Mouse (Mus musculus) embryo, embryonic 10 days (tissue): ENCODE measurements around the gene Plpp2.

Source experiments
- DNase-seq: peaks from one replicate; pipeline ENCODE4 v3.0.0-alpha.2; 2015; ENCODE audit warnings: low spot score

Gene Plpp2

DNA sequence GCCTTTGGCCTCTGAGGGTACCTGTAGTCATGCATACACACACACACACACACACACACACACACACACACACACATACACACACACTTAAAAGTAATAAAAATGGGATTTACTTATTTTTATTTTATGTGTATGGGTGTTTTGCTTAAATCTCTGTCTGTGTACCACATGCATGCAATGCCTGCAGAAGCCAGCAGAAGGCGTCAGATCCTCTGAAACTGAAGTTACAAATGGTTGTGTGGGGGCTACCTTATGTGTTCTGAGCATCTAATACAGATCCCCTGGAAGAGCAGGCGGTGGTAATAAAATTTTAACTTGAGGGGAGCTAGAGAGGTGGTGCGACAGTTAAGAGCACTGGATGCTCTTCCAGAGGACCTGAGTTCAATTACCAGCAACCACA, 5.5 kb downstream of the Plpp2 start:
- DNase-seq, result no peak

DNA sequence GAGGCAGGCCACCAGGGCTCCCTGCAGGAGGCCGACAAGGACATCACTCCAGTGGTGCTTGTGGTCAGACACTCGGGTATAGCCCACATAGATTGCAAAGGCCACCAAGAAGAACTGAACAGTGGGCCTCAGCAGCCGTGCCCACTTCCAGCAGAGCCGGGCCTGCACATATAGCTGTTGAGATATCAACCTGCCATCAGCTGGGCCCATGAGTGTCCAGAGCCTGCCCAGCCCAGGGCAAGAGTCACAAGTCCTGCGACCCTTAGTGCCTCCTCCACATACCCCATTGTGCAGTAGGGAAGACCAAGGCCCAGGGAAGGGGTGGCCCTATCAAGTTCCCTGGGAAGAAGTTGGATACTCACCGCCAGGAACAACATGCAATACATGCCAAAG, 6.1 kb downstream of the Plpp2 start:
- no peak for DNase-seq

- no peak for DNase-seq
Observed at GRCm38 (mm10) chr10:79526661-79527452, 6.7 kb downstream of the Plpp2 start.

GRCm38 (mm10) chr10:79525456-79526325, 7.9 kb downstream of the Plpp2 start:
- DNase-seq, result no peak

GRCm38 (mm10) chr10:79524433-79524832, 9.2 kb downstream of the Plpp2 start:
- DNase-seq, result no peak

GRCm38 (mm10) chr10:79506709-79507108, 26.9 kb downstream of the Plpp2 start:
- no peak for DNase-seq

- peak; percentile 53 for DNase-seq
Observed at GRCm38 (mm10) chr10:79502830-79503644, 30.6 kb downstream of the Plpp2 start.

DNA sequence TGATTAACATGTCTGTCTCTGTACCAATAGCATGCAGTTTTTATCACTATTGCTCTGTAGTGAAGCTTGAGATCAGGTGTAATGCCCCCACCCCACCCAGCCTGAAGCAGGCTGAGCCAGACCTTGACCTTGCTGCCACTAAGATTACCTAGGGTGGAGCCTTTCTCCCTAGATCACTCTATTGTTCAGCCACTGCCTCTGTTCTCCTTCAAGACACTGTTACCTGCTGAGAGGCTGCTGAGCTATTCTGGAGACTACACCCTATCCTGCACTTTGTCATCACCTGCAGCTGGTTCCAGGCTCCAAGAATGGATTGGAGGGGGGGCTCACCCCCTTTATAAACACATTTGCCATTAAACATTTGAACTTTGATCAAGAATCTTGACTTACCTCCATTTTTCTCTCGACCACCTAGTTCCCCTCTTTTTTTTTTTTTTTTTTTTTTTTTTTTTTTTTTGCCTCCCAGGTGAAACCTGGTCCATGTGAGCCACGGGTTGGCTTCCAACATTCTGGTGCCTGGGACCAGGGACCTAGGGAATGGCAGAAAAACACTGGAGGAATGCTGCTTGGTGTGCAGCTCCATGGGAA, 36.8 kb downstream of the Plpp2 start:
- no peak for DNase-seq

DNA sequence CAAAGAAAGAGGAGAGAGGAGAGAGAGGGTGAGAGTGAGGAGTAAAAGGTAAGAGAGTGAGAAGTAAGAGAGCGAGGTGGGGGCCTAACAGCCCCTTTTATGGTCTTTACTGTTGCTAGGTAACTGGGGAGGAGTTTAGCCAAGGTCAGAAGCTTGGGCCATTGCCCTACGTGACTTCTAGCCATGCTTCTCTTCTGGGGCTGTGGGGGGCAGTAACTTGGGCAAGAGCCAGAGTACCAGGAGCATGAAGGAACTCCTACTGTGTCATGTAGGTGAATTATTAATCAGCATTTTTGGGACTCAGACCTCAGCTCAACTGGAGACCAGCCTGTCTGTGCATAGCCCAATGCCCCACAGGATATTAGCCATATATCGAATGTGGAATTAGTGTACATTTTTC, 37.7 kb downstream of the Plpp2 start:
- no peak for DNase-seq
